Mouse (Mus musculus) cerebellum, adult 9-11 months (tissue): Measurements from ENCODE around the gene Pdss2.
A peak's percentile ranks its signal among the peaks of the same experiment; 100 is the strongest.
"Not testable (repeated sequence)": the region's sequence is repeated elsewhere in the genome, so short reads cannot be mapped to it uniquely, and the experiment has no call there.

Experiments used
- DNase-seq: peaks from one replicate; pipeline ENCODE4 v3.0.0; 2022

The Pdss2 gene

GRCm38 (mm10) chr10:43244262-43244806 is 23.0 kb downstream of the Pdss2 start:
- no peak for DNase-seq

GRCm38 (mm10) chr10:43245461-43246200 is 24.3 kb downstream of the Pdss2 start:
- DNase-seq, result no peak

DNA sequence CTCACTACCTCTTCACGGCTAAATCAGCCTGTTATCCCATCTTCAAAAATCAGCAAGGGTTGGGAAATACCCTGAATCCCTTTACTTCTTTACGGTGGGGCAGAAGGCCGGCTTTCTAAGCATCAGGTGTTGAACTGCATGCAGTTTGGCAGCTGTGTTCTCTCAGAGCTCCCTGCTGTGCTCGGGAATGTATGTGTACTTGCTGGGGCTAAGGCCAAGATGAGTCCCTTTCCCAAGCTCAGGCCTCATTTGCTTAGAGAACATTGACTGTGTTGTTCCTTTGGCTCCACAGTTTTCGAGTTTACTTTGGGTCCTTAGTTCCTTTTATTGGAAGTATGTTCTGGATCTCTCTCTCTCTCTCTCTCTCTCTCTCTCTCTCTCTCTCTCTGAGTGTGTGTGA is 26.7 kb downstream of the Pdss2 start:
- peak; percentile 24 for DNase-seq

DNA sequence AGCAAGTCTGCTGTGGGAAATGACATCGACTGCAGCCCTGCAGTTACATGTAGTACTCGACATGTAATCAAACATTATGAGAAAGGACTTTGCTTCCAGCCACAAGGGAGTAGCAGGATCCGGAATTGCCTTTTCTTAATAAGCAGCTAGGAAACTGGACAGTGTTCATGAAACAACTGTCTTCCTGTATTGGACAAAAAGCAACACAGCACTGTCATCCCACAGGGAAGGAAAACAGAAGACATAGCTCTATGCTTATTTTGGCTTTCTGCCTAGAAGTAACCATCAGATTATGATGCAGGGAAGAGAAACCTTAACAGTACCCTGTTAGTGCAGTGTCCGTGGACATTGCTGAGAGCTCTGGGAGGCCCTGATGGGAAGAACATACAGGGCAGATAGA is 31.0 kb downstream of the Pdss2 start:
- DNase-seq, result no peak

DNA sequence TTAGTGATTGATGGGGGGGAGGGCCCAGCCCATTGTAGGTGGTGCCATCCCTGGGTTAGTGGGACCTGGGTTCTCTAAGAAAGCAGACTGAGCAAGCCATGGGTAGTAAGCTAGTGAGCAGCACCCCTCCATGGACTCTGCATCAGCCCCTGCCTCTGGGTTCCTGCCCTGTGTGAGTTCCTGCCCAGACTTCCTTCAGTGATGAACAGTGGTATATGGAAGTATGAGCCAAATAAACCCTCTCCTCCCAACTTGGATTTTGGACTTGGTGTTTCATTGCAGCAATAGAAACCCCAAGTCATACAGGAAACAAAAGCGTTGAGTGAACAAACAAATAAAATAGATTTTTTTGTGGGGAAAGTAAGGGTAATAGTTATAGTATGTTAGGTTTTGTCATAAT is 35.7 kb downstream of the Pdss2 start:
- not testable (repeated sequence) for DNase-seq

- DNase-seq, result not testable (repeated sequence)
Measured at GRCm38 (mm10) chr10:43257500-43257899, 36.2 kb downstream of the Pdss2 start.

- DNase-seq, result no peak
Measured at GRCm38 (mm10) chr10:43271318-43271717, 50.0 kb downstream of the Pdss2 start.

- no peak for DNase-seq
Measured at GRCm38 (mm10) chr10:43272381-43272780, 51.1 kb downstream of the Pdss2 start.

DNA sequence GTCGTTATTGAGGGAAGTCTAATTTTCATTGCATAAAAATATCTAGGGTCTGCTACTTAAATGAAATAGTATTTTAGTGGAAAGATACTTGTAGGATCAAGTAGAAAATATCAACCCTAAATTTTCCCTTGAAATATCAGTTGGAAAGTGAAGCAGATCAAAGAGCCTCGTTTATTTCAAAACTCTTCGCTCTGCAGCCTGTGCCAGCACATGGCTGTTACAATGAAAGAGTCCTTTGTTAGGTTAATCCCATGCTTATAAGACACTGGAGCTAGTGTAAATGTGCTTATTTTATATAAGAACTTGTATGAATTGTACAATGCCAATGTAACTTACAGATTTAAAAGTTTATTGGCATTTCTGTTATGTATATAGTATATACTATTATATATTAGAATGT is 51.8 kb downstream of the Pdss2 start:
- no peak for DNase-seq

DNA sequence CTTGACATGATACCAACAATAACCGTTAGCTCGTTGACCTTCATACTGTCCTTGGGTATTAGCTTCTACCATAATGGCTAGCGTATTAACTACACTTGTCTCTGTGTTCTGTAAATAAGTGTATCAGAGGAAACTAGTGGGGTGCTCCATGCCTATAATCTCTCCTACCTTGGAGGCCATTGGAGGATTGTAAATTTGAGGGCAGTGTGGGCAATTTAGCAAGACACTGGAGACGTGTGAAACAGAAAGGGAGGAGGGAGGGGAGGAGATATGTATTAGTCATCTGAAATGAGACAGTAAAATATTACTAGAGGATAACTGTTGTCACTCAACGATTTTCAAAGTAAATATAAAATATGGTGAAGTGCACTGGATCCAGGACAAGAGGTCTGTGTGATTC is 54.2 kb downstream of the Pdss2 start:
- no peak for DNase-seq

DNA sequence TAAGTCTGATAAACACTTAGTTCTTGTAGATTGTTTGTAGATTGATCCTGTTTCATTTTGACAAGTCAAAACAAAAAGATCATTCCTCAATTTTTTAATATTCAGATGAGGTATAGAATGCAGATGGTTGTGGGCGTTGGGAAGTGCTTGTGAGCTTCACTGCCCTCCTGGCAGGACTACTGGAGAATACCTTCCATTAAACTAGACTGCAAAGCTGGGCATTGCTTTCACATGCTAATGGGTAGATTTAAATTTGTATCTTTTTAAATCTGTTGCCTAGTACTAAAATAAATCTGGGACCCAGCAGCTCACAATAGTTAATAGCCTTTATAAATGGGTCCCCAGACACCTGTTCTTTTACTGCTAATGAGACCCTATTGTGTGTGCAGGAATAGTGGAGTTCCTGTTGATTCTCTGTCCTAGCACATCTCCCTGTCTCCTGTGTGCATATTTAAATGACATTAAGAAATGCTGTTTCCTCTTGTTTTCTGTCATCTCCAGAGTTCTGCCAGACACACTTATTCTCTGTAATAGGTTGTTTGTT is 54.9 kb downstream of the Pdss2 start:
- no peak for DNase-seq

DNA sequence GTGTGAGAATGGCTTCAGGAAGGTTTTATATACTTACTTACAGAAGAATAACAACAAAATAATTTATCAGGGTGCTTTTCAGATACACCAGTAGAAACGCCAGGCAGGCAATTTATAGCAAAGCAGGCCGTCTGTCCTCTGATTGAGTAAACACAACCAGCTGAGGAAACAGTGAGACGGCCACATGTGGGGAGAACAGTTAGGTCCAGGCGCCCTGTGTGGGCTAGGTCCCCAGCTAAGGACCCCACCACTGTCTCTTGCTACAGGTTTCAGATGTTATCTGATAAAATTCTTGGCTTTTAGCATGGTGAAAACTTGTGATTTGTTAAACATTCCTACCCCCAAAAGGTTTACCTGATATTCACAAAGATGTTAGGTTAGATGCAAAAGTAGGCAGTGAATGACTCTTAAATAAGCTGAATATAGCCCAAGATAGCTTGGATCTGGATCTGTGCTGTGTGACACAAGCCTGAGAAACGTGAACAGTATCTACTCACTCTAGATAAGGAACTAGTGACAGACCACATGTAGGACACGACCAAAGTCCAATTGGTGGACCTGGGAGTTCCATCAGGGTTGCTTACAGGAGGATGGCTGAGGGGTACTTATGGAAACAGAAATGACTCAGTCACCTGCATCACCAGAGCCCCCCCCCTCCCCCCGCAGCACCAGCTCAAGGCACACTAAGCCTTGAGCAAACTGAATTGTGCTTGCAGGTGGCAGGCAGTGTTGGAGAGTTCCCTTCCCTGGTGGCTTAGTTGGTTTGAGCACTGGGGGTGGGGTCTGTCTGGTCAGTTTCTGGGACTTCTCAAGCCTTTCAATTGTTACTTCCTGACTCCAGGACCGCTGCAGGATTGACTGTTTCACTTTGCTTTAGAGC is 56.2 kb downstream of the Pdss2 start:
- DNase-seq, result no peak

- DNase-seq, result no peak
Measured at GRCm38 (mm10) chr10:43279637-43280288, 58.5 kb downstream of the Pdss2 start.

- no peak for DNase-seq
Measured at GRCm38 (mm10) chr10:43285541-43285940, 64.3 kb downstream of the Pdss2 start.

GRCm38 (mm10) chr10:43290638-43291230 is 69.4 kb downstream of the Pdss2 start:
- no peak for DNase-seq

- DNase-seq, result no peak
Measured at GRCm38 (mm10) chr10:43291333-43291736, 70.0 kb downstream of the Pdss2 start.

DNA sequence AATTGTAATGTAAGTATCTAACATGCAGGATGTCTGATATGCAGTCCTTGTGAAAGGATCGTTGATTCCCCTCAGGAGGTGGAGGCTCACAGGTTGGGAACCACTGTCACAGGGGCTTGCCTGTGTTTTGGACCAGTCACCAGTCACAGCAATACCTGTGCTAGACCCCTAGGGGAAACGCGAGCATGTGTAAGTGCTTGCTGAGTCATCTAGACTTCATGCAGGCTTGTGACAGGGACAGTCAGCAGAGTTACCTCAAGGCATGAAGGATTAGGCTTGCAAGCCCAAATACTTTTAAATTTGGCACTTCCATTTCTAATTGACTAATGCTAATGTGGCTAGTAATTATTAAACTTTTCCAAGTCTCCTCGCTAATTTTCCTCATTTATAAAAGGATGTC is 71.2 kb downstream of the Pdss2 start:
- no peak for DNase-seq

DNA sequence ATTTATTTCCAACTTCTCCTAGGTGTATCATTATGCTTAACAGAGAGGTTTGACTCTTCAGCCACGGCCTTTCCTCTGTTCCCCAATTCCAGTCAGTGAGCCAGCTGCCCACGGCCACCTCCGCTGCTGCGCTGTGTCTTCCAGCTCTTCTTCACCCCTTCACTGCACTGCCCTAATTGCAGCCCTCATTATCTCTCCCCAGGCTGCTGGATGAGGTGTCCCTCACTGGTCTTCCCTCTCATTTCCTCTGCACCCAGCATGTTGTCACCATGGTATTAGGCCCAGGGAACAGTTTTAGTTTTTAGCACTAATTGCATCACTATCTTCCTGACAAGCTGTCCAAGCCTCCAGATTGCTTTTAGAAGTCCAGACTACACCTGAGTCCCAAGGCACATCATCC is 73.0 kb downstream of the Pdss2 start:
- DNase-seq, result peak; percentile 21

- DNase-seq, result no peak
Measured at GRCm38 (mm10) chr10:43308105-43308810, 87.0 kb downstream of the Pdss2 start.

- DNase-seq, result peak; percentile 30
Measured at GRCm38 (mm10) chr10:43310781-43311392, 89.6 kb downstream of the Pdss2 start.

DNA sequence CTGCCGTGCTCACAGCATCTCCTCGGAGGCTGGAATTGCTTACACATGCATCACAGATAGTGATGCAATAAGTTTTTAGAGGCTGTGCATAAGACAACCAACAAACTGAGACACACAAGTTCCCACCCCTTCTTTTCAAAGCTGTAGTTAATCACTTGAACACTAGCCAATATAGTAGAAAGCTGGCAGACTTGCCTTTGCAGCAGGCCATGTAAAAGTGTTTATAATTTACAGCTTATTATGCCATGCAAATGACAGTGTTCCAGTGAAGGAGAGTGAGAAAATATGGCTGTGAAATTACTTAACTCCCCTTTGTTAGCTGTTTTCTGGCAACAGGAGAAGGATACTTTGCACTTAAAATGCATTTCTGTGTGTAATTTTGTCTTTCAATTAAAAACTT is 90.9 kb downstream of the Pdss2 start:
- no peak for DNase-seq
